Mouse (Mus musculus) gastrocnemius, postnatal 36 days (tissue): ENCODE results near the gene Slc16a13. TPM values are rescaled to one million over a fixed set of nuclear protein-coding genes. Genes with fewer than 3 reads are reported as not detected.
A peak's percentile ranks its signal among the peaks of the same experiment; 100 is the strongest.

Experiments
- DNase-seq, 2 experiments: peaks; one replicate each; pipeline ENCODE4 v3.0.0; 2022
- intact Hi-C: fragments of 180-260 bp; cut with DNase I; formaldehyde crosslinking; loops from one replicate; pipeline ENCODE4 v1.15.1; 2025
- total RNA-seq, 2 experiments: library from RNA; stranded (reverse); gene quantifications; 2 replicates each; pipeline ENCODE4 v1.2.3; 2021

The Slc16a13 gene
- total RNA-seq, 2 experiments from 2014 or later = 0.74 to 0.94 TPM

DNA sequence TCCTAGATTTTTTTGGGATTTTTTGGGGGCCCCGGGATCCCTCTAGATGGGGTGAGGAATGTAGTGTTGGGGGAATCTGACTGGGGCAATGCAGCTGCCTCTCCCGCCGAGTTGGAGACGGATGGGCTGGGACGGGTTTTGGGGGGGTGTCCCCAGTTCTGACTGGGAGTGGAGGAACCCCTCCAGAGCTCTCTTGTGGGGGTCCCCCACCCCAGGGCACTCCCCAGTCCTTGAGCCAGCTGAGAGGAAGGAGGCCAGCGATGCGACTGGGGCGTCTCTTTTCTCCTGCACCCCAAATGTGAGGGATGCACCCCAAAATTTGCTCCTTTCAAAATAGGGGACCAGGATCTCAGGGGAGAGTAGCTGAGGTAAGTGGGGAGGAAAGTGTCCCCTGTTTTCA lies 12.2 kb upstream of the Slc16a13 start:
- peak in 1 of 2 experiments; percentile 34 for DNase-seq
- intact Hi-C loops = loop anchor here (5.0 kb wide), 1 partner anchor 74 kb away; no protein-coding TSS in a partner anchor

DNA sequence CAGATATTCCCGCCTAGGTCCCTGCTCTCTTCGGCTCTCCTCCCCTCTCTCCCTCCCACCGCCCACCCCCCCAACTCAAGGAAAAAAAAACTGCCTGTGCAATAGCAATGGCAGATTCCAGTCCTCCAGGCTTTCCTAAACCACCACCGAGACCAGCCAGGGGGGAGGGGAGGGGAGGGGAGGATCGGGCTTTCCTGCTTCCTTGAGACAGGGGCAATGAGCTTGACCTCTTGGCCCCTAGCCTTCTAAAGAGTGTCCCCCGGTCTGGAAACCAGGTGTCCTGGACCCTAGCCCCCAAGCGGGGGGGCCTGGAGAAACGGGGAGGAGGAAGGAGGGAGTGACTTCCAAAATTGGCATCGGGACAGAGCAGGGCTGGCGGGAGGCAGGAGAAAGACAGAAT lies 11.7 kb upstream of the Slc16a13 start:
- intact Hi-C loops = loop anchor here (5.0 kb wide), 1 partner anchor 75 kb away; no protein-coding TSS in a partner anchor

DNA sequence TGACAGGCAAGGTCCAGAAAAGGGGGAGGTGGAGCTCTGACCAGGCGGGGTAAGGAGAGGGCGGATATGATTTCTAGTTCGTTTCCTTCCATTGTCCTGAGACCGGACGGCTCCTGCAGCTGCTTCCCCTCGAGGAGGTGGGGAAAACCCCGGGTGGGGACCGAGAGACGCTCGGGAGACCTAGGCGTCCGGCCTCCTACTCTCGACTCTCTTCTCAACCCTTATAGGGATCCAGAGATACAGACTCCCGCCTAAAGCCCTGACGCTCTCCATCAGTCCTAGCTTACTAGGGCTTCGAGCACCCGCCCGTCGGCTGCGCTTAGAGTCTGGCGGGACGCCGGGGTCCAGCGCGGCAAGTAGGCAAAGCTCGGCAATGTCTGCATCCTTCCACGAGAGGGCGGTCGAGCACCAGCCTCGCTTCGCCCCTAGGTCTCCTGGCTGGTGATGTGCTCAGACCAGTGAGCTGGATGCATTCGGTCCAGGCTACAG lies 9.4 kb upstream of the Slc16a13 start:
- intact Hi-C loops = loop anchor here (5.0 kb wide), 1 partner anchor 77 kb away; no protein-coding TSS in a partner anchor
- DNase-seq = peak; percentile 83 to 84

More for the DNA sequence above, 11.7 kb upstream of the Slc16a13 start:
- peak in 1 of 2 experiments; percentile 74 for DNase-seq

DNA sequence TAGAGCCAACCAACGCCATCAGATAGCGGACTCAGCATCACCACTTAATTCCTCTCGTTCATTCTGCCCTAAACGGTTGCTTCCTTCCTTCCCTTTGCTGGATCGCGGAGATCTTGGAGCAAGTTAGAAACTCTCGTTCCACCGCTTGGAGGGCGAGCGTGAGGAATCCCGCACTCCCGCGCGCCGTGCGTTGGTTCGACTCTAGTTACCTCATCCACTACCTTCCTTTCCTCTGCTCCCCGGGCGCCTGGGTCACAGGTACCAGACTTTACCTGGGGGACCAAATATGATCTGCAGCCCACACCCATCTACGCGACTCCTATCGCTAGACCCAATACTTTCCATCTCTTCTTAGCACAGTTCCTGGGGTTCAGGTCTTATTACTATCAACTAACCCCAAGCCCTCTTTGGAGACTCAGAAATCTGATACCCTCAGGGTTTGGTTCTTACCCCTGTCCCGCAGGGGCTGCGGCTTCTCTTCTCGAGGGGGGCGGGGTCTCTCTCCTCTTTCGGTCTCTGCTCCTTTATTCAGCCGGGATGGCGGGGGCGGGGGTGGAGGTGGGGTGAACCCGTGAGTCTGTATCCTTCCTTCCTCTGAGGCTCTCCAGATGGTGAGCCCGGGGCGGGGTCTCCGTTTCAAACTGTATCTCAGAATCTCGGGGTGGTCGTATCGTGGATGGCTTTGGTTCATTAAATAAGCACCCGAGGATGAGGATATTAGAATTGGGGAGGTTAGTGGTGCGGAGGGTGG lies 8.6 kb upstream of the Slc16a13 start, which contains the start of gene Bcl6b:
TSS of gene Bcl6b (minus strand) at position 539 of the 751 bp plus-strand sequence.
- intact Hi-C loops = loop anchor here (5.0 kb wide), 1 partner anchor 78 kb away; no protein-coding TSS in a partner anchor
- no peak for DNase-seq

DNA sequence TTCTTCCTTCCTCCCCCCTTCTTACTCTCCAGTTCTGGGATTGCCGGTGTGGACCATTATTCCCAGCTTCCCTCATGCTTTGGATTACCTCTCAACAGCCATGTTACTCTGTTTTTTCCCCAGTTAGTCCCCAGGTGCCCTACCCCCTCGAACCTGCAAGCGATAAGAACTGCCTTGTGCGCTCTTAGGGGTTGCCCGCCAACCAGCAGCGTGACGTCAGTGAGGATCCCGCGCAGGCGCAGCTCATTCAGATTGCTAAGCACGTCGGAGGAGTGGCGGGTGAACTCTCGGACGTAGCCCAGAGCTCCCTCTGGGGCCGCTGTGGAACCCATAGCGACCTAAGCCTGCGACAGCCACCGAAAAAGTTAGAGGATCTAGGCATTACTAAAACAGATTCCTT lies 8.0 kb upstream of the Slc16a13 start:
- intact Hi-C loops = no loop called here
- peak; percentile 76 to 80 for DNase-seq

DNA sequence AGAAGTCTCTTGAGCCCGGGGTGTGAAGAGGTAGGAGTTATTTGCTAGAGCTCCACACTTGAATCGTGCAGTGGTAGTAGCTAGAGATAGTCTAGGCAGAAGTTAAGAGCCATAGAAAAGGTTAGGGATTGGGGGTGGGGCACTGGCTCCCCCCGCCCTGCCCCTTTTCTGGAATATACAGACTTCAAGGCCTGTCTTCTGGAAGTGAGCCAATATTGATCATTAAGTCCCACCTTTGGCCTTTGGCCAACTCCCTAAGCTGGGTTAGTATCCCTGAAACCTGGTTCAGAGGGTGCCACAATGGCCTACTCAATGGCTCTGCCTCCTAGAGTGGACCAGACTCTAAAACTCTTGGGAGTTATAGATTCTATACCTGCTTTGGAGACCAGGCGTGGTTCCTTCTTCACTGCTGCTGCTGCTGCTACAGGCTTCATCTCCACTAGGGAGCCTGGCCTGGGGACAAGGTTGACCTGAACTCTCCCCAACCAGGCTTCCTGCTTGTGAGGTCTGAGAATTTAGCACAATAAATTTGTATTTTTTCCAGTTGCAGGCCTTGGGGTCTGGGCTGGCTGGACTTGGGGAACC lies 6.9 kb upstream of the Slc16a13 start:
- no peak for DNase-seq
- intact Hi-C loops = no loop called here

DNA sequence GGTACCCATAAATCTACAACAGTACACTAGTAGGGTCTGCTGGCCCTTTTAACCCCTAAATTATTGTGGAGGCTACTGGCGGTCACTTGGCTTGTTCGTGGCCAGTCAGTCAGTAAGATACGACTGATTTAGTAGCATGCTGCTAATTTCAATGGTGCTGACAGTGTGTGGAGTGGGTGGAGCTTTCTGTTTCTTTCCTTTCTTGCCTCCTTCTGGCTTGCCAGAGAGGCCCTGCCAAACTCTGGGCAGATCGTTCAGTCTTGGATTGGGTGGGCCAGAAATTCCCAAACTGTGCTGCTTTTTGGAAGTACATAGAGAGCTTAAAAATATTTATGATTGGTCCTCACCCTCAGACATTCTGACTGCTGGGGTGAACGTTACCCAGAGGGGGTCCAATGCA lies 6.3 kb upstream of the Slc16a13 start:
- DNase-seq = no peak
- intact Hi-C loops = no loop called here

DNA sequence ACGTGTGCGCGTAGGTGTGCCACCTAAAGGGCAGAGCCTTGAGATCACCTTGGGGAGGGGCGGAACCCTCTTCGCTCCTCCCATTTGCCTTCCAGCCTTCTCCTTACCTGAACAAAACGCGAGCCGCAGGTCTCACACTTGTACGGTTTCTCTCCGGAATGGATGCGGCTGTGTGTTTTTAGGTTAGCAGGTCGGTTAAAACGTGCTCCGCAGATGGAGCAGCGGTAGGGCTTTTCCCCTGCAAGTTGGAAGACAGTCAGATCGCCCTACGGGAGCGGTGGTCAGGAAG lies 5.7 kb upstream of the Slc16a13 start:
- DNase-seq = no peak
- intact Hi-C loops = no loop called here

DNA sequence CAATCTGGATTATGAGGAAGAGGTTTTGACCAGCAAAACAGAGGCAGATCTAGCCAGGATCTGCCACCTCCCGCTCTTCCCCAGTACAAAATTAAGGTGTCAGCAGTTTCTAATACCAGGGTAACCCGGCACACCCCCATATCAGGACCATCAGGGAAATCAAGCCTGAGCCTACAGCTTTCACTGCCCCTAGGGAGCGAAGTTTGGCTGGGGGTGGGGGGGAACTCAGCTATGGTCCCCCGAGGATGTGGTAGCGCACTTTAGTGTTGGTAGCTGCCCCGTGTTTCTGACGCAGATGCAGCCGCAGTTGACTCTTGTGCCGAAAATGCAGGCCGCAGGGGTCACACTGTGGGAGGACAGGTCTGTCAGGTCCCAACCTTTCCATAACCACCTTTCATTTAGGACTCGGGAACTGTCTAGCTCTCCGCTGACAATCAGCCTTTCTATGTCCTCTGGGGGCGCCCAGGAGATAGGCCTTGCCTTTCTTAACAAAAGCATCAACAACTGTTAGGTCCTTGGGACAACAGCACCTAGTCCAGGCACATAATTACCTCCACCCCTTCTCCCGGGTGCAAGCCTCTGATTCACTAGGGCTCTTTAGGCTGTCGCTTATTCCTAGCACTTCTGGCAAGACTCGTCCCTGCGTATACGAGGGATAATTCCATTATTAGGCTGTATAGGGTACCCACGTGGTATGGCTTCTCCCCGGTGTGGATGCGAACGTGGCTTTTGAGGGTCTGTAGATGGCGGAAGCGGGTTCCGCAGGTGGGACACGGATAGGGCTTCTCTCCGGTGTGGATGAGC lies 5.1 kb upstream of the Slc16a13 start:
- intact Hi-C loops = no loop called here
- DNase-seq = no peak

DNA sequence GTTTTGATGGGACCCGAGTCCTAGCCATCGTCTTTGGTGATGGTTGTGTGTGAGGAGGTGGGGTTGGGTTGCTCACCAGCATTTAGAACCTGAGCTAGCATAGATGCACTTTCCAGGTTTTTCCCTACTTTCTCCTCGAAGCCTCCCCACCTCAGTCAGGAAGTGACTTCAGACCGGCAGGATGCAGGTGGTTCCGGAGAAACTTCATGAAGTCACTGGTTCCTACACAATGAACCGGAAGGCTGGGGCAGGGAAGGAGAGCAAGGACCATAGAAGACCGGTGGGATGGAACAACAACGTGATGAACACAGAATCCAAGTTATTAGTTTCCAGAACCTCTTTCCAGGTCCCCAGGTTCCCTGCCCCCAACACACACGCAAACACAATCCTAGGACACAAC lies 2.9 kb upstream of the Slc16a13 start:
- DNase-seq = no peak
- intact Hi-C loops = no loop called here

DNA sequence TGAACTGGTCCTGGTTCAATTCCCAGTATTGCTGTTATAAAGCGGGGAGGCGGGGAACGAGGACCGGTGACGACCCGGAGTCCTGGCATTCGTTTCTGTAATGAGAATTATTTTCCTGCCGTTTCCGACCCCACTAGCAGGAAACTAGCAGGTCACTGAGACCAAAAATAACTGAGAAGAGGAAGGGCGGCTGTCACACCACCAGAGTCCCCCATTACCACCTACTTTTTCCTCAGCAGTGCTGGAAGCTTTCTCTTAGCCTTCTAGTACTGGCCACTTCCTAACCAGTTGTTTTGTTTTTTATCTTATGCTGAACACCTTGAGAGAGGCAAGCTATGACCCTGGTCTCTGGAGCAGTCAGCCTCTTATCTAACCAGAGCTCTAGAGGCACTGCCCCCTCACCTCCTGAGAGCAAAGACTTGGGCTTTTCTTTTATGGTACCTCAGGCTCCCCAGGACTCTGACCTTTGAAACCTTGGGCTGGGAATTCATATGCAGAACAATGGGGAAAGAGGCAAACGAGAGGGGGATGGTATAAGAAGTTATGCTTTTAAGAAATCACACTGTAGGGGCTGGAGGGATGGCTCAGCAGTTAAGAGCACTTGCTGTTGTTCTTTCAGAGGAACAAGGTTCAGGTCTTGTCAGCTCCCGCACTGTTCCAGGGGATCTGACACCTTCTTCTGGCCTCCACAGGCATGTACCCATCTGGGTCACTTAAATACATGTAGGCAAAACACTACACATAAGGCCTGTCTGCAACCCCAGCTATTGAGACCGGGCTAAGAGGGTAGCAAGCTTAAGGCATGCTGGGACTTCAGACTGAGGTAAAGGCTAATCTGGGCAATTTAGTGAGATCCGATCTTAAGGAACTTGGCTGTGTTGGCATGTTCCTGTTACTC lies 988 bp upstream of the Slc16a13 start:
- intact Hi-C loops = no loop called here
- no peak for DNase-seq

DNA sequence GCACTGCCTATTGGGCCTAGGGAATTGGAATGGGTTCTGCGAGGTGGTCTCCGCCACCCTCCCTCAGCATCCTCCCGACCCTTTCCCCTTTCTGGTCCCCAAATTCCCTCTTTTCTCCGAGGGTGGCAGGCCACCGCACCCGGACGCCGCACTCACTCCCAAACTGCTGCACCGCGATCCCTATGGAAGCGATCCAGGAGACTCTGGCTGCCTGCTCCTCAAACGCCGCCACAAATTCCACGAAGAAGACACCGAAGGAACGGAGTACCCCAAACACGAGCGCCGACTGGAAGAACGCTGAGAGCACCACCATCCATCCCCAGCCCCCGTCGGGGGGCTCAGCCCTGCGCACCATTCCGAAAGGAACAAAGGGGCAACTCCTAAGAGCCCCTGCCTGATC lies 541 bp downstream of the Slc16a13 start:
- intact Hi-C loops = no loop called here
- DNase-seq = peak in 1 of 2 experiments; percentile 21

DNA sequence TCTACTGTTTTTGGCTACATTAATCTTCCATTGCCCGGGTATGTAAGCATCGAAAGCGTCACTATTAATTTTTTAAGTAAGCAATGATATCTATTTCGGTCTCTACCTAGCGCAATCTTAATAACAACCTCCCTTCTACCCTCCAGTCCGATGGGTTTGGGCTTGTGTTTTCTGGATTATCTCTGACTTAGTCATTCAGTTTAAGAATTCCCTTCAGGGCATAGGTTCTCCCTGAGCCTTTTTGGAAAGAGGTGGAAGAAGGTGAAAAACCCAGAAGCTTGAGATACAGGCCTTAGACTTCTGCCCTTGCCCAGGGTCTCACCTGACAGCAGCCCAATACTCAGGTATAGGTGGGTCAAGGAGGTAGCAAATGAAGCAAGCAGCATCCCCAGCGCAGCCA lies 991 bp downstream of the Slc16a13 start:
- no peak for DNase-seq
- intact Hi-C loops = no loop called here

DNA sequence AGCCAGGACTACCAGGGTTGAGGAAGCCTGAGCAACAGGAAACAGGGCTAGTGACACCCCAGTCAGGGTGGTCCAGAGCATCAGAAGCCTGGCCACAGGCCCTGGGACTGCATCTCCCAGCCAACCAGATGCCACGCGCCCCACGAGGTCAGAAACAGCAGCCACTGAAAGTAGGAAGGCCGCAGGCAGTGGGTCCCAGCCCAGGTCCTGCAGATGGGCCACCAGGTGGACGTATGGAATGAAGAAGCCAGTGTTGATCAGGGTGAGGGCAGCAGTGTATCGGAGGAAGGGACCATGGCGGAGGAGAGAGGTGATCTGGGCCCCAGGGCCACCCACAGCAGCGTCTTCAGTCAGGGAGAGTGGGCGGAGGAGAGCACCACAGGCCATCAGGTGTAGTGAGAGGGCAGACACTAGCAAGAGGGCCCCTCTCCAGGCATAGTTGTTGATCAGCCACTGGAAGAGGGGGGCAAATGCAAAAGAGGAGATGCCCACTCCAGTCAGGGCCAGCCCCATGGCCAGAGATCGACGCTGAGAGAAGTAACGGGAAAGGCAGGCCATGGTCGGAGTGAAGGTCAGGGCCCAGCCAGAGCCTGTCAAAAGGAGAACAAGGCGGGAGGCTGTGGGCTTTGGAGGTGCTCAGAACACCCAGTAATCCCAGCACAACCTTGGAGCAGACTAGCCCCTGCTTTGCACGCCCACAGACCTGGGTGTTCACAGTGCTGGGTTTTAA lies 2.0 kb downstream of the Slc16a13 start:
- intact Hi-C loops = no loop called here

DNA sequence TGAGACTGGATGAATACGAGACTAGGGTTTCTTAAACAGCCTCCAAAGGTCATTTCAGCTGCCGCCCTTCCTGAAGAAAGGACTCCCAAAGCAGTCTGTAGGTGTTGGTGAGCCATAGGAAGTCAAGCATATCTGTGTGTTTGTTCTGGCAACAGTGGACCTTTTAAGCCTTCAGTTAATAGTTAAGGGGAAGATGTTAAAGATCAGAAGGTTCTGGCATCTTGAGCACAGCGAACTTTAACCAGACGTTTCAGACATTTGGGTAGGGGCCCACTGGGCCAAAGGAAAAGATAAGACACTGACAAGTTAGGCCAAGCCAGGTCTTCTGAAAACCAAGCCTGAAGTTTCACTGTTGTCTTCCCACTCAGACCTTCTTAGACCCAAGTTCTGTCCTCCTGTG lies 2.8 kb downstream of the Slc16a13 start:
- intact Hi-C loops = no loop called here

More for the DNA sequence above, 2.0 kb downstream of the Slc16a13 start:
- DNase-seq = no peak

DNA sequence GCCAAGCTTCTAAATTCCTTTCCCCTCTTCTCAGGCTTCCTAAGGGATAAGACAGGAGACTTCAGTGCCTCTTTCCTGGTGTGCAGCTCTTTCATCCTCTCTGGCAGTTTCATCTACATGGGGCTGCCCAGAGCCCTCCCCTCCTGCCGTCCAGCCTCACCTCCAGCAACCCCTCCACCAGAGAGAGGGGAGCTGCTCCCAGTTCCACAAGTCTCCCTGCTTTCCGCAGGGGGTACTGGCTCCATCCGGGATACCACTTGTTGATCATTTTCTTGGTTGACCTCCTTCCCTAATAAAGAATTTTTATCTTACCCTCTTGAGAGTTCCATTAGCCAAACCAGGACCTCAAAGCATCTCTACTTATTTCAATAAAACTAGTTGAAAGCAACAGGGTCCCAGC lies 4.8 kb downstream of the Slc16a13 start:
- no peak for DNase-seq
- intact Hi-C loops = no loop called here

More for the DNA sequence above, 2.8 kb downstream of the Slc16a13 start:
- no peak for DNase-seq

DNA sequence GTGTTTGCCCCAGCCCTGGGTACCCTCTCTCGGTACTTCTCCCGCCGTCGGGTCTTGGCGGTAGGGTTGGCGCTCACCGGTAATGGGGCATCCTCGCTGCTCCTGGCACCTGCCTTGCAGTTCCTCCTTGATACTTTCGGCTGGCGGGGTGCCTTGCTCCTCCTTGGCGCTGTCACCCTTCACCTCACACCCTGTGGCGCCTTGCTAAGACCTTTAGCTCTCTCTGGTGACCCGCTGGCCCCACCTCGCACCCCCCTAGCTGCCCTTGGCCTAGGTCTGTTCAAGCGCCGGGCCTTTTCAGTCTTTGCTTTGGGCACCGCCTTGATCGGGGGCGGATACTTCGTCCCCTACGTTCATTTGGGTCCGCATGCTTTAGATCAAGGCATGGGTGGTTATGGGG lies 5.6 kb downstream of the Slc16a13 start:
- intact Hi-C loops = no loop called here

DNA sequence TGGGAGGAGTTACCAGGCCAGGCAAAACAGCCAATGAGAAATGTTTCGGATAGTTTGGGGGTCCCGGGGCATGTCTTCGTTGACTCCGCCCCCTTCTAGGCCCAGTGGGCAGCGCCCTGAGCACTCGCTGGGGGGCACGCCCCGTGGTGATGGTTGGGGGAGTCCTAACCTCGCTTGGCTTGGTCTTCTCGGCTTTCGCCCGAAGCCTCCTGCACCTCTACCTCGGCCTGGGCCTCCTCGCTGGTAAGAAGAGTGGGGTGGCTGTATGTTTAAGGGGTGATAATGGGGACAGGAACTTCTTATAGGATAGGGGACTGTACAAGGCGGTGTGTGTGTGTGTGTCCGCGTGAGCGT lies 6.0 kb downstream of the Slc16a13 start:
- no peak for DNase-seq
- intact Hi-C loops = loop anchor here (5.0 kb wide), 1 partner anchor 158 kb away; no protein-coding TSS in a partner anchor

More for the DNA sequence above, 5.6 kb downstream of the Slc16a13 start:
- no peak for DNase-seq

DNA sequence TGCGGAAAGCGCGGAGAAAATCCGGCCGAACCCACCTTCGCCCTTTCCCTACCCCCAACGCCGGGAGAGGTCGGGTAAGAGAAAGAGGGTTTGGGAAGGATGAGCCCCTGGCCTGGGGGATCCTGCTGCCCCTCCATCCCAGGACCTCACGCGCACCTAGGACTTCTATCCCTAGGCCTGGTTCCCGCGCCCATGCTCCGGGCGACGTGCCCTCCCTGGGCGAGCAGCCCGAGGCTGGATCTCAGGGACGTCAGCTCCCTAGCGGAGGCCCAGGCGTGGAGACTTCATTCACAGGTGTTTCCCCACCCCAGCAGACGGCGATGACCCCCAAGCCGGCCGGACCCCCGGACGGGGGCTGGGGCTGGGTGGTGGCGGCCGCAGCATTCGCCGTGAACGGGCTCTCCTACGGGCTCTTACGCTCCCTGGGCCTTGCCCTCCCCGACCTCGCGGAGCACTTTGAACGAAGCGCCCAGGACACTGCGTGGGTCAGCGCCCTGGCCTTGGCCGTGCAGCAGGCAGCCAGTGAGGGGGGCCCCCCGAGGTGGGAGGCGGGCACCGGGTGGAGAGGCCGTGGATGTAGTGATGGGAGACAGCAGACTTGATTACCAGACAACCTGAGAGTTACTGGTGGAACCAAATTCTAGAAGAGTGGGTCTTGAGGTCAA lies 6.5 kb downstream of the Slc16a13 start:
- intact Hi-C loops = loop anchor here (5.0 kb wide), 1 partner anchor 157 kb away; no protein-coding TSS in a partner anchor
- DNase-seq = no peak
